Mouse (Mus musculus) embryonic fibroblast, embryonic 13.5 days (primary cell): ENCODE results near the gene 2010003K11Rik.

Experiments
- CTCF ChIP-seq: IDR thresholded peaks from 2 replicates; pipeline ENCODE4 v1.5.1; 2011; ENCODE audit warnings: mild to moderate bottlenecking, control low read depth, low read length, moderate library complexity, borderline replicate concordance; ENCODE audit not compliant: insufficient read depth
- POLR2A ChIP-seq: IDR thresholded peaks from 2 replicates; pipeline ENCODE4 v1.6.1; 2011; ENCODE audit warnings: low read depth, mild to moderate bottlenecking, control low read depth, low read length, moderate library complexity

DNA sequence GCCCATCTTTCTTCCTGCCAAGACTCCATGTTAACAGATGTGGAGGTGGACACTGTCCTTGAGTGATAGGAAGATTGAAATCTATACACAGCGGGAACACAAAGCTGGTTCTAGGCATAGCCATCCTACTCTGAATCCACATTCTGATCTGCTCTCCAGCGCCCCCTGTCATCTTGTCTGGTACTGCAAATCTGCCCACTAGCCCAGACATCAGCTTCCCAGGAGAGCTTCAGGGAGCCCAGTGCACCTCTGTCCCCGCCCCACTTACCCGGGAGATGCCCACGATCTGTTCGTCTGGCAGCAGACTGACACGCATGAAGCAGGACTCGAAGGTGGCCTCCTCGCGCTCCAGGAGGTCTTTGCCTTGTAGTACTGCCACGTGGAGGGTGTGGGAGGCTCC is 42.2 kb downstream of the 2010003K11Rik start:
- no peak for TF ChIP-seq CTCF
- no peak for TF ChIP-seq POLR2A
